ENCODE assay signal across 10 mouse cellular contexts in the genomic region with DNA sequence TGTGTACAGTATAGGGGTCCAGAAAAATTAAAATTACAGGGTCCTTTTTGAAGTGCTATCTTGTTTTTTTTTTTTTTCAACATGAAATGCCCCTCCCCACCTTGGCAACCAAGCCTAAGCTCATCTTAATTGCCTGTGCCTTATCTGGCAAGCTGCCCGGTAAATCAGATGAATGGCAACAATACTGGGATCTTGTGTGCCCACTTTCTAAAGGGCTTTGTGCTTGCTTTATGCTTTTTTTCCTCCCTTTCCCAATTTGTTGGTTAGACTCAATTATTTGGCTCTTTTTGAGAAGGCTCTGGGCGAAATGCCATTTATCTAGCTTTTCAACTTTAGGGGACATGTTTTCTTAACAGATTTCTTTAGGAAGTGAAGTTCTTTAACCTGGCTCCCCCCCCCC. TPM values are rescaled to one million over a fixed set of nuclear protein-coding genes. Genes with fewer than 3 reads are reported as not detected.
DNase-seq lines count a peak whose midpoint lies in the region; ATAC-seq and TF ChIP-seq lines count a peak whose summit lies in the region.
"Had no signal": no experiment of that assay in that cellular context is flagged by ENCODE, and none has a peak within 500 bp of the region (broad histone marks: within the 10 kb centered on the region; RNA-seq: fewer than 3 reads in every experiment).

No protein-coding gene starts in this region.

- H3K36me3 ChIP-seq in embryonic facial prominence, embryonic 11.5 days (replicated peaks; ENCODE audit: control insufficient read depth, insufficient read depth, low read depth, low read length): no peaks in the 10 kb centered on the region
- H3K36me3 ChIP-seq in embryonic facial prominence, embryonic 10.5 days (replicated peaks): no peaks in the 10 kb centered on the region
- no peaks in the 10 kb centered on the region for H3K36me3 ChIP-seq in limb, embryonic 14.5 days (ENCODE audit: control insufficient read depth, insufficient read depth, low read length)
- H3K36me3 ChIP-seq in limb, embryonic 10.5 days: no peaks in the 10 kb centered on the region
- H3K36me3 ChIP-seq in forebrain, embryonic 12.5 days (replicated peaks): no peaks in the 10 kb centered on the region
- no peaks in the 10 kb centered on the region for H3K36me3 ChIP-seq in midbrain, embryonic 14.5 days (ENCODE audit: control insufficient read depth, insufficient read depth, low read length)
- H3K36me3 ChIP-seq in intestine, embryonic 15.5 days: no peaks in the 10 kb centered on the region

- peak; percentile 2 for DNase-seq in embryonic facial prominence, embryonic 11.5 days (ENCODE audit: low spot score)
- DNase-seq in embryonic facial prominence, embryonic 10.5 days (ENCODE audit: low spot score): no peak
- DNase-seq in limb, embryonic 14.5 days (ENCODE audit: low spot score): peak; percentile 25
- DNase-seq in limb, embryonic 10.5 days (ENCODE audit: low spot score): no peak
- DNase-seq in midbrain, embryonic 14.5 days: peak; percentile 83
- DNase-seq in thymus, postnatal 10 days (ENCODE audit: low spot score in 2 of 2): no peak
- DNase-seq: right cerebral cortex, postnatal 25 days had no signal

- no peaks in the 10 kb centered on the region for H3K27me3 ChIP-seq in embryonic facial prominence, embryonic 11.5 days (ENCODE audit: control insufficient read depth, insufficient read depth, low read length)
- no peaks in the 10 kb centered on the region for H3K27me3 ChIP-seq in embryonic facial prominence, embryonic 10.5 days (replicated peaks; ENCODE audit: low read depth, poor library complexity, severe bottlenecking)
- no peaks in the 10 kb centered on the region for H3K27me3 ChIP-seq in limb, embryonic 14.5 days (ENCODE audit: control insufficient read depth, insufficient read depth, low read length)
- H3K27me3 ChIP-seq in limb, embryonic 10.5 days (ENCODE audit: low read depth, poor library complexity, severe bottlenecking): no peaks in the 10 kb centered on the region
- peaks cover 29% of the 10 kb centered on the region for H3K27me3 ChIP-seq in forebrain, embryonic 12.5 days
- H3K27me3 ChIP-seq in midbrain, embryonic 14.5 days (ENCODE audit: control insufficient read depth, insufficient read depth, low read length): 0 out of 2 replicates have a peak, but pooled peaks cover 5% of the 10 kb centered on the region
- H3K27me3 ChIP-seq in intestine, embryonic 15.5 days (replicated peaks): no peaks in the 10 kb centered on the region

- H3K9ac ChIP-seq in embryonic facial prominence, embryonic 11.5 days (replicated peaks; ENCODE audit: low read length): no peak overlapping the region
- no peak overlapping the region for H3K9ac ChIP-seq in limb, embryonic 14.5 days (ENCODE audit: low read depth, low read length, severe bottlenecking)
- no peak overlapping the region for H3K9ac ChIP-seq in forebrain, embryonic 12.5 days
- no peak overlapping the region for H3K9ac ChIP-seq in midbrain, embryonic 14.5 days (replicated peaks; ENCODE audit: low read length)
- no peak overlapping the region for H3K9ac ChIP-seq in intestine, embryonic 15.5 days

- no peak overlapping the region for H3K4me2 ChIP-seq in embryonic facial prominence, embryonic 11.5 days (ENCODE audit: low read depth, low read length)
- no peak overlapping the region for H3K4me2 ChIP-seq in limb, embryonic 14.5 days (replicated peaks; ENCODE audit: low read depth, low read length, severe bottlenecking)
- H3K4me2 ChIP-seq in forebrain, embryonic 12.5 days: no peak overlapping the region
- H3K4me2 ChIP-seq in midbrain, embryonic 14.5 days (ENCODE audit: low read length): no peak overlapping the region
- H3K4me2 ChIP-seq in intestine, embryonic 15.5 days (replicated peaks): no peak overlapping the region

- no peaks in the 10 kb centered on the region for H3K9me3 ChIP-seq in embryonic facial prominence, embryonic 11.5 days (replicated peaks; ENCODE audit: control insufficient read depth, low read length)
- no peaks in the 10 kb centered on the region for H3K9me3 ChIP-seq in embryonic facial prominence, embryonic 10.5 days
- H3K9me3 ChIP-seq in limb, embryonic 14.5 days (ENCODE audit: control insufficient read depth, low read length): no peaks in the 10 kb centered on the region
- no peaks in the 10 kb centered on the region for H3K9me3 ChIP-seq in limb, embryonic 10.5 days (replicated peaks)
- no peaks in the 10 kb centered on the region for H3K9me3 ChIP-seq in forebrain, embryonic 12.5 days
- no peaks in the 10 kb centered on the region for H3K9me3 ChIP-seq in midbrain, embryonic 14.5 days (ENCODE audit: control insufficient read depth, low read length)
- H3K9me3 ChIP-seq in intestine, embryonic 15.5 days: no peaks in the 10 kb centered on the region

- WGBS in embryonic facial prominence, embryonic 11.5 days: 66% methylated on average over 2 of the region's 2 CpGs
- 65% methylated on average over 2 of the region's 2 CpGs for WGBS in embryonic facial prominence, embryonic 10.5 days
- 71% methylated on average over 2 of the region's 2 CpGs for WGBS in limb, embryonic 14.5 days
- 87% methylated on average over 2 of the region's 2 CpGs for WGBS in limb, embryonic 10.5 days
- WGBS in forebrain, embryonic 12.5 days: 12% methylated on average over 2 of the region's 2 CpGs
- WGBS in midbrain, embryonic 14.5 days: 20% methylated on average over 2 of the region's 2 CpGs
- WGBS in intestine, embryonic 15.5 days: 52% methylated on average over 2 of the region's 2 CpGs

- no peak for ATAC-seq in embryonic facial prominence, embryonic 11.5 days (replicated peaks; ENCODE audit: insufficient number of reproducible peaks, low FRiP score, low TSS enrichment, low read depth)
- no peak for ATAC-seq in limb, embryonic 14.5 days (ENCODE audit: low FRiP score, low read depth)
- ATAC-seq in forebrain, embryonic 12.5 days (ENCODE audit: low FRiP score): peak; percentile 79; the same call in 1 of the 2 replicates
- ATAC-seq in midbrain, embryonic 14.5 days (ENCODE audit: low FRiP score, low TSS enrichment): peak; percentile 66; the same call in 1 of the 2 replicates
- ATAC-seq in intestine, embryonic 15.5 days: no peak
- ATAC-seq: CD4-positive, CD25-positive, alpha-beta regulatory T cell, adult 4 months had no signal

- no peaks in the 10 kb centered on the region for H3K4me1 ChIP-seq in embryonic facial prominence, embryonic 11.5 days (ENCODE audit: control insufficient read depth, insufficient read depth, low read length)
- no peaks in the 10 kb centered on the region for H3K4me1 ChIP-seq in embryonic facial prominence, embryonic 10.5 days
- H3K4me1 ChIP-seq in limb, embryonic 14.5 days (ENCODE audit: control insufficient read depth, insufficient read depth, low read length): no peaks in the 10 kb centered on the region
- H3K4me1 ChIP-seq in limb, embryonic 10.5 days: no peaks in the 10 kb centered on the region
- H3K4me1 ChIP-seq in forebrain, embryonic 12.5 days: peaks cover 11% of the 10 kb centered on the region
- H3K4me1 ChIP-seq in midbrain, embryonic 14.5 days (ENCODE audit: control insufficient read depth, insufficient read depth, low read length): peaks cover 10% of the 10 kb centered on the region; the same call in 1 of the 2 replicates
- H3K4me1 ChIP-seq in intestine, embryonic 15.5 days (replicated peaks): 0 out of 2 replicates have a peak, but pooled peaks cover 3% of the 10 kb centered on the region

- H3K4me3 ChIP-seq in embryonic facial prominence, embryonic 11.5 days (ENCODE audit: low read depth, low read length): no peak overlapping the region
- no peak overlapping the region for H3K4me3 ChIP-seq in embryonic facial prominence, embryonic 10.5 days
- no peak overlapping the region for H3K4me3 ChIP-seq in limb, embryonic 14.5 days (replicated peaks; ENCODE audit: low read length)
- no peak overlapping the region for H3K4me3 ChIP-seq in limb, embryonic 10.5 days
- H3K4me3 ChIP-seq in forebrain, embryonic 12.5 days (replicated peaks): no peak overlapping the region
- H3K4me3 ChIP-seq in midbrain, embryonic 14.5 days (replicated peaks; ENCODE audit: low read depth, low read length): no peak overlapping the region
- no peak overlapping the region for H3K4me3 ChIP-seq in intestine, embryonic 15.5 days (replicated peaks)

- no peak for TF ChIP-seq POLR2A in limb, embryonic 14.5 days (IDR thresholded peaks at IDR 0.05; ENCODE audit: borderline replicate concordance, extremely low read depth, insufficient read depth, insufficient read length)

- H3K27ac ChIP-seq in embryonic facial prominence, embryonic 11.5 days (replicated peaks; ENCODE audit: low read depth, low read length): no peak overlapping the region
- no peak overlapping the region for H3K27ac ChIP-seq in embryonic facial prominence, embryonic 10.5 days (replicated peaks)
- no peak overlapping the region for H3K27ac ChIP-seq in limb, embryonic 14.5 days (replicated peaks; ENCODE audit: low read depth, low read length)
- no peak overlapping the region for H3K27ac ChIP-seq in limb, embryonic 10.5 days
- H3K27ac ChIP-seq in forebrain, embryonic 12.5 days: no peak overlapping the region
- H3K27ac ChIP-seq in midbrain, embryonic 14.5 days (replicated peaks; ENCODE audit: low read depth, low read length): no peak overlapping the region
- H3K27ac ChIP-seq in intestine, embryonic 15.5 days: no peak overlapping the region

RNA-seq across cellular contexts. Expression of gene Sh3gl2, which starts 45.3 kb away (rescaled TPM):
- 4.7 and 5.2 TPM in 2 replicates for polyA plus RNA-seq in embryonic facial prominence, embryonic 11.5 days (2014; fragmentation: Nextera tagmentation; extraction: Ambion mirVana)
- 3.0 and 3.1 TPM in 2 replicates for polyA plus RNA-seq in embryonic facial prominence, embryonic 10.5 days (2016; fragmentation: Nextera tagmentation; extraction: Ambion mirVana)
- polyA plus RNA-seq in limb, embryonic 14.5 days (2012; rRNA removed): 3.0 and 3.1 TPM in 2 replicates
- 5.2 and 6.5 TPM in 2 replicates for polyA plus RNA-seq in limb, embryonic 14.5 days (2014; fragmentation: Nextera tagmentation; extraction: Ambion mirVana)
- 0.51 and 0.60 TPM in 2 replicates for polyA plus RNA-seq in limb, embryonic 10.5 days (2016; fragmentation: Nextera tagmentation; extraction: Ambion mirVana)
- polyA plus RNA-seq in forebrain, embryonic 12.5 days (2016; fragmentation: Nextera tagmentation; extraction: Ambion mirVana): 13.8 and 14.0 TPM in 2 replicates
- polyA plus RNA-seq in midbrain, embryonic 14.5 days (2014; fragmentation: Nextera tagmentation; extraction: Ambion mirVana): 66.1 and 76.7 TPM in 2 replicates
- 16.7 and 18.4 TPM in 2 replicates for polyA plus RNA-seq in intestine, embryonic 15.5 days (2015; fragmentation: Nextera tagmentation; extraction: Ambion mirVana)
- polyA plus RNA-seq: CD4-positive, CD25-positive, alpha-beta regulatory T cell, adult 4 months had no signal

Comparison
In these comparisons a context has a peak if more than half of its experiments do, and no peak if none do; other contexts are left out.
1. DNase-seq: peak in embryonic facial prominence, embryonic 11.5 days (single experiment), limb, embryonic 14.5 days (single experiment) and midbrain, embryonic 14.5 days (single experiment); none in embryonic facial prominence, embryonic 10.5 days (single experiment), limb, embryonic 10.5 days (single experiment) and thymus, postnatal 10 days (0 of 2).
2. ATAC-seq: peak in forebrain, embryonic 12.5 days (single experiment) and midbrain, embryonic 14.5 days (single experiment); none in embryonic facial prominence, embryonic 11.5 days (single experiment), limb, embryonic 14.5 days (single experiment) and intestine, embryonic 15.5 days (single experiment).